Mouse (Mus musculus) kidney, postnatal 0 days (tissue): ENCODE data around the gene Gm7030. TPM values are rescaled to one million over a fixed set of nuclear protein-coding genes. Genes with fewer than 3 reads are reported as not detected.

Experiments used
- ATAC-seq: fragments of 200-750 bp; cut with Nextera tagmentation; replicated peaks from 2 replicates; pipeline ENCODE4 v1.8.0; 2017; ENCODE audit warnings: low read depth, moderate number of reproducible peaks, moderate TSS enrichment, moderate library complexity; ENCODE audit not compliant: low FRiP score
- DNase-seq: peaks from one replicate; pipeline ENCODE4 v3.0.0-alpha.2; 2016; ENCODE audit warnings: low spot score
- H3K27ac ChIP-seq: fragments of 300-500 bp; sonication (generic); 2 replicates; pipeline ENCODE4 v1.5.1; 2014; ENCODE audit warnings: mild to moderate bottlenecking
- H3K27me3 ChIP-seq: fragments of 300-500 bp; sonication (generic); 2 replicates; pipeline ENCODE4 v1.6.1; 2014; ENCODE audit warnings: low read length, mixed read lengths; ENCODE audit not compliant: insufficient read depth
- H3K36me3 ChIP-seq: fragments of 300-500 bp; sonication (generic); 2 replicates; pipeline ENCODE4 v1.6.1; 2014; ENCODE audit warnings: low read length, mixed read lengths; ENCODE audit not compliant: insufficient read depth
- H3K4me1 ChIP-seq: fragments of 300-500 bp; sonication (generic); replicated peaks from 2 replicates; pipeline ENCODE4 v1.6.1; 2014; ENCODE audit warnings: antibody characterized with exemption, low read length, mixed read lengths; ENCODE audit not compliant: insufficient read depth
- H3K4me2 ChIP-seq: fragments of 300-500 bp; sonication (generic); 2 replicates; pipeline ENCODE4 v1.6.1; 2014; ENCODE audit warnings: mild to moderate bottlenecking, low read length, moderate library complexity, mixed read lengths
- H3K4me3 ChIP-seq: fragments of 300-500 bp; sonication (generic); replicated peaks from 2 replicates; pipeline ENCODE4 v1.5.1; 2014; ENCODE audit warnings: low read depth, low read length
- H3K9ac ChIP-seq: fragments of 300-500 bp; sonication (generic); 2 replicates; pipeline ENCODE4 v1.6.1; 2014; ENCODE audit warnings: low read depth, low read length
- H3K9me3 ChIP-seq: fragments of 300-500 bp; sonication (generic); replicated peaks from 2 replicates; pipeline ENCODE4 v1.6.1; 2016; ENCODE audit warnings: low read length, inconsistent platforms, mixed read lengths
- CTCF ChIP-seq: IDR thresholded peaks from 2 replicates; pipeline ENCODE4 v1.5.1; 2016; ENCODE audit warnings: antibody characterized with exemption, low read depth, mild to moderate bottlenecking, moderate library complexity
- WGBS: fragments of 180-500 bp; shearing (Covaris S2); extraction: QIAGEN DNeasy Blood & Tissue Kit; methylation state at CpG from one replicate; pipeline ENCODE4 v1.1.7; 2014; 5-methylcytosine and 5-hydroxymethylcytosine counted together
- polyA plus RNA-seq: library from polyadenylated mRNA; unstranded; fragments of >200 nt; fragmentation: Nextera tagmentation; extraction: Ambion mirVana; gene quantifications from 2 replicates; pipeline ENCODE4 v1.2.1, GENCODE M21; 2015

The Gm7030 gene
- polyA plus RNA-seq, 1 experiment from 2014 or later: not detected

DNA sequence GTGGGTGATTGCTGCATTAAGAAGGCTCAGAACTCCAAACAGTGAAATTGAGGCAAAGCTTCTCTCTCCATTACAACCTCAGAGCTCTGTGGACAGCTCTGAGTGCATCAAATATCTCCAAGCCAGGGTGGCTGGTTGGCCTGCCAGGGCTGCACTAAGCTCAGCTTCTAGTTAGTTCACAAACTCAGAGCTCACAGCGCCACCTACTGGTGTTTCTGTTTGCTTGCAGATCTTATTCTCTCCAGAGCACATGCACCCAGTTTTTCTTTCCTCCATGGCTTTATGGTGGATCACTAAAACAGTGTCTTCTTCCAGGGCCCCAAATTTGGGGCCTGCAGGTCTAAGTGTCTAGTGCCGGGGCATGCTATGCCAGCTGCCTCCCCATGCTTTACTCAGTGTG, 68.4 kb downstream of the Gm7030 start:
- no peak for ATAC-seq

More for the DNA sequence above, 68.4 kb downstream of the Gm7030 start:
- Histone ChIP-seq H3K4me1 (no peaks in the 10 kb centered on the region), H3K36me3 (no peaks in the 10 kb centered on the region), H3K27me3 (no peaks in the 10 kb centered on the region), H3K27ac (no peak overlapping the region), H3K4me2 (no peak overlapping the region), H3K4me3 (no peak overlapping the region), H3K9ac (no peak overlapping the region), H3K9me3 (no peaks in the 10 kb centered on the region)
- peak; percentile 84 for DNase-seq
- TF ChIP-seq CTCF: peak; percentile 74
- 38% methylated on average over 2 of the region's 2 CpGs for WGBS

Other genes with a start within 250 kb of the Gm7030 start
- 29.2 and 33.3 TPM in 2 replicates for gene Dhx16, start 249.6 kb downstream of the Gm7030 start, polyA plus RNA-seq
- 36.6 and 39.1 TPM in 2 replicates for gene 2310061I04Rik, start 232.0 kb downstream of the Gm7030 start, polyA plus RNA-seq
- 28.4 and 36.9 TPM in 2 replicates for gene Atat1, start 219.3 kb downstream of the Gm7030 start, polyA plus RNA-seq
- 88.4 and 94.7 TPM in 2 replicates for gene Mrps18b, start 213.0 kb downstream of the Gm7030 start, polyA plus RNA-seq
- 28.8 and 29.7 TPM in 2 replicates for gene Ppp1r10, start 213.0 kb downstream of the Gm7030 start, polyA plus RNA-seq
- gene Abcf1, start 159.7 kb downstream of the Gm7030 start, polyA plus RNA-seq: 78.6 and 90.2 TPM in 2 replicates
- gene Gnl1, start 149.6 kb downstream of the Gm7030 start, polyA plus RNA-seq: 38.2 and 43.7 TPM in 2 replicates
- 27.9 and 29.3 TPM in 2 replicates for gene Prr3, start 149.2 kb downstream of the Gm7030 start, polyA plus RNA-seq
- gene H2-T24, start 108.9 kb downstream of the Gm7030 start, polyA plus RNA-seq: 1.3 and 1.7 TPM in 2 replicates
- gene H2-T23, start 96.6 kb downstream of the Gm7030 start, polyA plus RNA-seq: 14.2 and 16.1 TPM in 2 replicates
- gene H2-T22, start 86.7 kb downstream of the Gm7030 start, polyA plus RNA-seq: 16.4 and 18.6 TPM in 2 replicates
- gene Gm6034, start 86.5 kb downstream of the Gm7030 start, polyA plus RNA-seq: not detected in 2 replicates
- gene Gm11127, start 71.1 kb downstream of the Gm7030 start, polyA plus RNA-seq: 0.13 and 0.22 TPM in 2 replicates
- gene Gm19684, start 7.7 kb downstream of the Gm7030 start, polyA plus RNA-seq: not detected in 2 replicates
- gene Gm8909, start 39.1 kb upstream of the Gm7030 start, polyA plus RNA-seq: not detected in 2 replicates
- not detected in 2 replicates for gene H2-T3, start 60.9 kb upstream of the Gm7030 start, polyA plus RNA-seq
- 119 and 137 TPM in 2 replicates for gene Rpp21, start 128.6 kb upstream of the Gm7030 start, polyA plus RNA-seq
- gene Trim39, start 142.8 kb upstream of the Gm7030 start, polyA plus RNA-seq: 9.6 and 10.2 TPM in 2 replicates
- gene H2-M10.2, start 157.1 kb upstream of the Gm7030 start, polyA plus RNA-seq: not detected in 2 replicates
- gene H2-M10.1, start 196.7 kb upstream of the Gm7030 start, polyA plus RNA-seq: not detected in 2 replicates
- not detected in 2 replicates for gene H2-M10.3, start 239.0 kb upstream of the Gm7030 start, polyA plus RNA-seq